Mouse (Mus musculus) kidney, adult 2 months (tissue): ENCODE measurements around the gene Cptp. TPM values are rescaled to one million over a fixed set of nuclear protein-coding genes. Genes with fewer than 3 reads are reported as not detected.
A peak's percentile ranks its signal among the peaks of the same experiment; 100 is the strongest.

Experiments
- DNase-seq: peaks from one replicate; pipeline ENCODE4 v3.0.0; 2021
- H3K27ac ChIP-seq: fragments of 200-500 bp; 2 replicates; pipeline ENCODE4 v1.5.1; 2012; ENCODE audit warnings: low read depth, low read length, control low read depth, inconsistent platforms; ENCODE audit not compliant: insufficient read depth
- H3K27me3 ChIP-seq: fragments of 200-500 bp; replicated peaks from 2 replicates; pipeline ENCODE4 v1.6.1; 2012; ENCODE audit warnings: mild to moderate bottlenecking, moderate library complexity, low read length, inconsistent platforms; ENCODE audit not compliant: control insufficient read depth, insufficient read depth
- H3K36me3 ChIP-seq: fragments of 200-500 bp; 2 replicates; pipeline ENCODE4 v1.6.1; 2012; ENCODE audit warnings: mild to moderate bottlenecking, moderate library complexity, low read length, inconsistent platforms; ENCODE audit not compliant: control insufficient read depth, insufficient read depth
- H3K4me1 ChIP-seq: fragments of 200-500 bp; 2 replicates; pipeline ENCODE4 v1.6.1; 2011; ENCODE audit warnings: low read length; ENCODE audit not compliant: control insufficient read depth, insufficient read depth
- H3K4me3 ChIP-seq: fragments of 200-500 bp; 2 replicates; pipeline ENCODE4 v1.5.1; 2011; ENCODE audit warnings: mild to moderate bottlenecking, low read depth, low read length, control low read depth; ENCODE audit not compliant: insufficient read depth
- CTCF ChIP-seq: fragments of 200-500 bp; conservative IDR thresholded peaks from 2 replicates; pipeline ENCODE4 v1.5.1; 2011; ENCODE audit warnings: low read depth, mild to moderate bottlenecking, control low read depth, low read length, moderate library complexity, mixed read lengths; ENCODE audit not compliant: insufficient read depth, insufficient read length
- POLR2A ChIP-seq: fragments of 200-500 bp; IDR thresholded peaks from one replicate; pipeline ENCODE4 v1.6.1; 2011; ENCODE audit warnings: low read depth, low read length, control low read depth
- WGBS: fragments of 180-500 bp; shearing (Covaris S2); methylation state at CpG from one replicate; pipeline ENCODE4 v1.1.7; 2018; 5-methylcytosine and 5-hydroxymethylcytosine counted together
- polyA plus RNA-seq: library from polyadenylated mRNA; depleted of rRNA; stranded (reverse); fragments of >200 nt; gene quantifications from 2 replicates; pipeline ENCODE4 v1.2.3, GENCODE M21; 2012

Cptp gene
- polyA plus RNA-seq, 1 experiment, result 46.2 TPM

GRCm38 (mm10) chr4:155849792-155850451, 19.3 kb downstream of the Cptp start:
- DNase-seq, result peak; percentile 82
- 61% methylated on average over 3 of the region's 3 CpGs for WGBS
- peaks cover 38% of the 10 kb centered on the region for H3K4me1 ChIP-seq
- no peaks in the 10 kb centered on the region for H3K36me3 ChIP-seq
- no peaks in the 10 kb centered on the region for H3K27me3 ChIP-seq
- TF ChIP-seq POLR2A (no peak), CTCF (no peak)
- no peak overlapping the region for H3K4me3 ChIP-seq
- H3K27ac ChIP-seq, result 0 out of 2 replicates have a peak overlapping the region, but pooled peaks have one; percentile 20

DNA sequence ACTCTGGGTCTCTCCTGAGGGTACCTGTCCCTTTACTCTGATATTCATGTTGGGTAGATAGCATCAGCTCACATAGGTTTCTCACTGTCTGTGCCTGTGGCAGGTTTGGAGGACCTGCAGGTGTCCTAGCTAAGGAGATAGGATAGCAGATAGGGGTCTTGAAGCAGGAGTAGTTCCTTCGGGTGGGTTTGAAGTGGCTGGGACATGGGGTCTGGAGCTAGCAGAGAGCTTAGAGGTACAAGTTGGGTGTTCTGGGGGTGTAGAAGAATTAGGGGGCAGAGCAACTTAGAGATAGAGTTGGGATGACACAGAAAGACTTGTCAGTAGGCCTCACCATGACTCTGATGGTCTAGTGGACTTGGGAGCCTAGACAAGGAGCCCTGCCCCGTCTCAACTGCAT, 19.8 kb downstream of the Cptp start:
- no peak overlapping the region for H3K4me3 ChIP-seq
- no peaks in the 10 kb centered on the region for H3K27me3 ChIP-seq
- no peak for DNase-seq
- TF ChIP-seq CTCF, result no peak
- TF ChIP-seq POLR2A, result no peak
- 64% methylated on average over 2 of the region's 2 CpGs for WGBS
- H3K4me1 ChIP-seq, result peaks cover 38% of the 10 kb centered on the region
- H3K27ac ChIP-seq, result peak overlapping the region; percentile 20; the same call in 1 of the 2 replicates
- H3K36me3 ChIP-seq, result no peaks in the 10 kb centered on the region

DNA sequence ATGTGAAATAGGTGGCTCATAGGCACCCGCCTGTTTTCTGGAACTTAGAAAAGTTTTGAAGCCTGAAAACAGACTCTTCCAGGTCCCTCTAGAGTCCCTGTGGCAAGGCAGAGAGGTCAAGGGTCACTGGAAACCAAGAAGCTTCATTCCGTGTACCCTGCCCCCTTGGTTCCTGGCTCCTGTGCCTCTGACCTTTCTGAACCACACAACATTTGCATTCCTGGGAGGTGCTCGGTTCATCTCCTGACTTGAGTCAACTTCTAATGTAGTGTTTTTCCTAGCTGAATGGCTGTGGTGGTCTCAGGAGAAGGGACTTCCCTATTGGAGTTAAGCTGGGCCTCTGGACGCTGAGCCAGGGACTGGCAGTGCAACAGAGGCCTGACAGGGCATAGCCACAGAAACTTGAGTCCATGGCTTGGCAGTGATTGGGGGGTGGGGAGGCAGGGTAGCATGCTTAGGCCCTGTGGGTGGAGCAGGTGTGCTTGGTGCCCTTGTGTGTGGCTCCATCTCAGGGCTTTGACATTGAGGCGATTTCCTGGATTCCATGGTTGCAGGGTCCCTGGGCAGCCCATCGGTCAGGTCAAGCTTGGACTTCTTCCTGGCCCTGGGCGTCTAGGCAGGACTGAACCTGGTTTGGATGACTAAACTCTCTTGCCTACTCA, 20.7 kb downstream of the Cptp start:
- peak overlapping the region; percentile 76 for H3K4me3 ChIP-seq
- peak overlapping the region; percentile 57 for H3K27ac ChIP-seq
- H3K4me1 ChIP-seq, result peaks cover 38% of the 10 kb centered on the region
- H3K36me3 ChIP-seq, result no peaks in the 10 kb centered on the region
- 36% methylated on average over 7 of the region's 7 CpGs for WGBS
- no peaks in the 10 kb centered on the region for H3K27me3 ChIP-seq
- TF ChIP-seq POLR2A, result no peak
- no peak for TF ChIP-seq CTCF
- DNase-seq, result peak; percentile 91

GRCm38 (mm10) chr4:155847591-155848352, 21.5 kb downstream of the Cptp start:
- peak; percentile 72 for DNase-seq
- H3K27ac ChIP-seq, result peak overlapping the region; percentile 57
- under 1% methylated on average over 68 of the region's 69 CpGs for WGBS
- TF ChIP-seq CTCF (no peak), POLR2A (no peak)
- peaks cover 41% of the 10 kb centered on the region for H3K4me1 ChIP-seq
- H3K4me3 ChIP-seq, result peak overlapping the region; percentile 76
- no peaks in the 10 kb centered on the region for H3K27me3 ChIP-seq
- no peaks in the 10 kb centered on the region for H3K36me3 ChIP-seq

- H3K4me1 ChIP-seq, result peaks cover 38% of the 10 kb centered on the region
- peak within 1 kb of the TSS; percentile 76 for H3K4me3 ChIP-seq
- 3% methylated on average over 63 of the region's 65 CpGs for WGBS
- H3K36me3 ChIP-seq, result no peaks in the 10 kb centered on the region
- TF ChIP-seq CTCF (peak; percentile 28; the same call in 1 of the 2 replicates), POLR2A (peak; percentile 23)
- no peaks in the 10 kb centered on the region for H3K27me3 ChIP-seq
- H3K27ac ChIP-seq, result peak within 1 kb of the TSS; percentile 61
- peak; percentile 95 for DNase-seq
Observed at GRCm38 (mm10) chr4:155846871-155847578, 22.2 kb downstream of the Cptp start, which contains the start of gene Dvl1. TSS of gene Dvl1 (plus strand) at chr4:155847402.

- Histone ChIP-seq H3K27ac (no peak overlapping the region), H3K4me3 (no peak overlapping the region), H3K4me1 (peaks cover 19% of the 10 kb centered on the region), H3K36me3 (no peaks in the 10 kb centered on the region), H3K27me3 (no peaks in the 10 kb centered on the region)
- peak; percentile 89 for DNase-seq
- no peak for TF ChIP-seq CTCF
- no peak for TF ChIP-seq POLR2A
- 60% methylated on average over 5 of the region's 5 CpGs for WGBS
Observed at GRCm38 (mm10) chr4:155843231-155843630, 26.0 kb downstream of the Cptp start.
